Mouse (Mus musculus) retina, embryonic 14.5 days (tissue): ENCODE data around the gene Nck2.

ENCODE experiments used
- DNase-seq: peaks from one replicate; pipeline ENCODE4 v3.0.0-alpha.2; 2015; ENCODE audit warnings: low spot score

Gene Nck2

DNA sequence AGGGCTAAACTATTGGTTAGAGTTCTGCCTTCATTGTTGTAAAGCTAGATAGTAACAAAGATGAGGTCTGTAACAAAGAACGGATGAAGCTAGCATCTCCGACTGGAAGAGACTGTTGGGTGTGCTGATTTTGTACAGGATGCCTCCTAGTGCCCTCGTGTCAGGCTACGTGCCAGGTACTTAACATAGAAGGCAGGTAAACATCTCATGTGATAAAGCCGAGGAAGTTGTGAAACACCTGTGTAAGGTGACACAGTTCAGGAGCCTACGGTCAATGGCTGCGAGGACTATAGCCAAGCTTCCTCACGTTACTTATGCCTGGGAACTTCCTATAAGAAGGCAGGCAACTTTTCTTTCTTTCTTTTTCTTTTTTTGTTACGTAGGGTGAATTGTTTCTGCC, at the start of gene Nck2:
Gene Nck2 (plus strand): TSS at position 49 of the 400 bp plus-strand sequence.
- no peak for DNase-seq

- DNase-seq = no peak
Observed at GRCm38 (mm10) chr1:43395040-43395439, 49.3 kb upstream of the Nck2 start.

DNA sequence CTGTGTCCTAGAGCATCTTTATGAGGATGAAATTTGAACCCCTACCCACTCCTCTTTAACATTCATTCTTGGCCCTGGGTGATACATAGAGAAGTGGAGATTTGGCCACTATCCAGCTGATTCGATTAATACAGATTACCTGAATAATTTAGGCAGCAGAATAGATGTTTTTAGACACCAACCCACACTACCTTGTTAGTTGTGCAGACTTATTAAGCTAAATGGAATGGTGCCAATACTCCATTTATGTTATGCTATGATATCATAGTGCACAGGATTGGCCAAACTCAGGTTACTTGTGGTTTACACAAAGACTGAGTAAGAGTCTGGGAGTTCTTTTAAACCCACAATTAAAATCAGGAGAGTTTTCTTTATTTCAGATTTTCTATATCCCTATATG, 48.6 kb upstream of the Nck2 start:
- no peak for DNase-seq

- no peak for DNase-seq
Observed at GRCm38 (mm10) chr1:43396522-43396921, 47.9 kb upstream of the Nck2 start.

GRCm38 (mm10) chr1:43397096-43397495, 47.3 kb upstream of the Nck2 start:
- DNase-seq = no peak

DNA sequence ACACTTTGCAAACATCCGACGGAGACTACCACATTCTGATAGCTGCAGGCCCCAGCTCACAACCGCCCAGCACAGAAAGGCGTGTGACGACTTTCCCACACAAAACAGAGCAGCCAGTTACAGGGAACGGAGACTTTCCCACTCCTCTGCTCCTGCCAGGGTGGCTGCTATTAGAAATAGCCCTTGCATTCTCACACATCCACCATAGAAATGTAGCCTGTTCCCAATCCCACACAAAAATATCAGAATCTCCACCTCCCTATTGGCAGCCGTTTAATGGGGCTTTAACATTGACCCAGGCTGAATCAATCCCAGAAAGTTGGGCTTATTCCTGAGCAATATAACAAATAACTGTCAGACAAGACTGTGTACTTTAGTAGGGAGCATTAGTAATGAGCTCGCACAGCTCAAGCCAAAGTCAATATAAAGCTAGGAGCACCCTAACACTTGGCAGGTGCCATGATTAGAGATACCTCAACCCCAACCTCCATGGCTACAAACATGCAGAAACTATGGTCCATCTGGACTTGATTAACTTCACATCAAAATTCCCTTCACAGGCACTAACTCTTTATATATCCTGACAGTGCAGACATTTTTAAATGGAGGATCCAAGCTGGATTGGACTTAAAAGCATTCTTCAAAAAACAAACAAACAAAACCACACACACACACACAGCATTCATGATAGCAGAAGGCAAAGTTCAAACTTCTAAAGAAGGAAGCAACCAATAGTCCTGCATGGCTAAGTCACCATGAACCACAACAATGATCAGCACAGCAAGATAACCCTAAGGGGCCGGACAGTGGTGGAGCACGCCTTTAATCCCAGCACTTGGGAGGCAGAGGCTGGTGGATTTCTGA, 45.4 kb upstream of the Nck2 start:
- no peak for DNase-seq

DNA sequence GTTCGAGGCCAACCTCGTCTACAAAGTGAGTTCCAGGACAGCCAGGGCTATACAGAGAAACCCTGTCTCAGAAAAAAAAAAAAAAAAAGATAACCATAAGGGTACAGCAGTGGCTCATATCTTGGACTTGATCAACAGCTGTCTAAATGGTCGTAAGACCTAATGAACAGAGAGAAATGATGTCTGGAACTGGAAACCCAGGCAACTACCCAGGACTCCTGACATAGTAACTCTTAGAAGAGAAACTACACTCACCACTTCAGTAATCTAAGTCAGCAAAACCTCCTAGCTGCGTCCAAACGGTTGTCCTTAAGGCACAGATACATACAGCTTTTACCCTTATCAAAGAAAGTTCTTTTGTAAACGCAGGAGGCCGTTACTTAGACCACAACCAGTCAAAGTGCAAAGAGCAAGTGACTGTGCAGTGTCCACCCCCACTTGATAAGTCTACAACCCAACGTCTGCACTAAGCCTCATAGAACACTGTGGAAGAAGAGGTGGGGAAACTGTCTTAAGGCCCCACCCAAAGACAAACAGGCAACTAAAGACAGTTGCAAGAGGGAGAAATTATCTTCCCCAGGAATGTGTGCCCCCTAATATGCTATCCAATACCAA, 44.7 kb upstream of the Nck2 start:
- DNase-seq = no peak

- no peak for DNase-seq
Observed at GRCm38 (mm10) chr1:43400655-43401054, 43.7 kb upstream of the Nck2 start.

DNA sequence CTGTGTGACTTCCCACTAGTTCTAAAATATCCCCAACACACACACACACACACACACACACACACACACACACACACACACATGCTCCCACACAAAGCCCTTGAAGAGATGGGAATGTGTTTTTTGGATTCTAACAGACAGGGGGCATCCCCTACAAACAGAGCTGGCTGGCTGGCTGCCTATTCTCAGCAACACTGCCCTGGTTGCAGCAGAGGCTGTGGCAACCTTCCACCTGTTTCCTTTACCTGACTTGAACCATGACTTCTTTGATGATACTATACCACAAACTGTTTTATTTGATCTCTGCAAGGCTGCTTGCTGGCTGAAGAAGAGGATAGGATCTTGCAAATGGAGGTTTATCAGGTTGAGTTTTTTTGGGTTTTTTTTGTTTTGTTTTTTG, 41.0 kb upstream of the Nck2 start:
- DNase-seq = no peak

DNA sequence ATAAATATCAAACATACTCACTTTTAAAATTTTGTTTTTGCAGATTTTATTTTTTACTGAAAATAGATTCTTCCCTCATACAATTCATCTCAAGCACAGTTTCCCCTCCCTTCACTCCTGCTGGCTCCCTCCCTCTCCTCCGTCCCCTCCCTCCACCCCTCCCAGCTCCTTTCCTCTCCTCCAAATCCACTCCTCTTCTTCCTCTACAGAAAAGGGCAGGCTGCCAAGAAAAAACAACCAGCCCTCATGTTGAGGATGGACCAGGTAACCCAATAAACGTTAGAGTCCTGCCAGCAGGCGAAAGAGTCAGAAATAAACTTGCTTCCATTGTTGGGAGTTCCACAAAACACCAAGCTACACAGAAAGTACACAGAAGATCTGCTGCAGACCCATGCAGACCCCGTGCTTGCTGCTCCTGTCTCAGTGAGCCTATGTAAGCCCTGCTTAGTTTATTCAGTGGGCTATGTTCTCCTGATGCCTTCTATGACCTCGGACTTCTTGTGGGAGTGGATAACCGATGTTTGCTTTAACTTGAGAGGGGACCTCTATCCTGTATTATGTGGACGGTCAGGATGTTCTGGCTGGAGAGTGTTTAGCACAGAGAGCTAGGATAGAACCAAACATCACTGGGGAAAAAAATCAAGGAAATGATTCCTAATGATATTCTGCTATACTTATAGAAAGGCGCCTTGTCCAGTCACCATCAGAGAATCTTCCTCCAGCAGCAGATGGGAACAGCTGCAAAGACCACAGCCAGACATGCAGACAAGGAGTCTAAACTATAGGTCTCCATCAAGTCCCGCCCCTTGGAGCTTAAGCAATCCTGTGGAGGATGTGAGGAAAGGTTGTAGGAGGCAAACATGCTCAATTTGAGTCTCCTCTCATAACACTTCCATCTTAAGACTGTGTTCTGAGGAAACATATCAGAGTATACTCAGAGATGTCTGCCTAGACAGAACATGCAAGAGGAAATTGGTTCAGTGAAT, 39.4 kb upstream of the Nck2 start:
- DNase-seq = no peak

DNA sequence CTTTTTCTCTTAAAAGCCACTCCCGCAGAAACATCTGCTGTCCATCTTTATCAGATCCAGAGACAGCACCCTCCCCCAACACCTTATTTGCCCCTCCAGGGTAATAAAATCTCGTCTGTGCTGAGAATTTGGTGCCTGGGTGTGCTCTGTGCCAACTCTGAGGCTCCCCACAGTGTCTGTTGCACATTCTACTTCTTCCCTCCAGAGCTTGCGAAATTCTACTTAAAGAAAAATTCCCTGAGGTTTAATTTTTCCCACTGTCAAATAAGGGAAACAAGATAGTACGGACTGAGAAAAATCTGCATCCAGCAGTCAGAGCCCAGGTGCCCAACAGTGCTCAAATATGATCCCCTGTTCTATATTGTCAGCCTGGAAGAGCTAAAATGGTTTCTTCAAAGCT, 35.4 kb upstream of the Nck2 start:
- no peak for DNase-seq

DNA sequence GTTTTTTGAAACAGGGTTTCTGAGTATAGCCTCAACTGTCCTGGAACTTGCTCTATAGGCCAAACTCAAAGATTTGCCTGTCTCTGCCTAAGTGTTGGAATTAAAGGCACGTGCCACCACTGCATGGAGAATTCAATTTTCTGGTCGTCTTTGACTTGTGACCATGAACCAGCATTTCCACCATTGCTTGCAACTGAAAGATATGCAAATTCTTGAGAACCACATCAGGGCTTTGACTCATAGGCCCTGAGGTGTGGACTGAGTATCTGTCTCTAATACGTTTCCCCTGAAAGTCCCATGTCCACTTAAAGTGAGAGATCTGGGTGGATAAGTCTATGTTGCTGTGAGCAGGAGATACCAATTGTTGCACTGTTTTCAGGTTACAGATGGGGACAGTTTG, 31.6 kb upstream of the Nck2 start:
- DNase-seq = no peak

GRCm38 (mm10) chr1:43413298-43413697, 31.1 kb upstream of the Nck2 start:
- no peak for DNase-seq

DNA sequence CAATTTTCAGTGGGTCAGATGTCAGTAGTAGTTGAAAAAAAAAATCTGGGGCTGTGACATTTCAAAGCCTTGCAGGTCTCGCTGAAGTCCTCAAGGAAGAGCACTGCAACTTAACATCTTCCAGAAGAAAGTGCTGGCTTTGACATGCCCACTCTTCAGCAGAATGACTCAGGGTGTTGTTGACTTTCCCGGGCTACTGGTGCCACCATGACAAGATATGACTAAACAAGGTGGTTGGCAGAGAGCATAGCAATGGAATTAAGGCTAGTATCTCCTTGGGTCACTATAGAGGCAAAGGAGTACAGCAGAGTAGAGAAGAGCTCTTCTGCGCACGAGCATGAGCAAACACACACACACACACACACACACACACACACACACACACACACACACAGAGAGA, 30.6 kb upstream of the Nck2 start:
- DNase-seq = no peak

DNA sequence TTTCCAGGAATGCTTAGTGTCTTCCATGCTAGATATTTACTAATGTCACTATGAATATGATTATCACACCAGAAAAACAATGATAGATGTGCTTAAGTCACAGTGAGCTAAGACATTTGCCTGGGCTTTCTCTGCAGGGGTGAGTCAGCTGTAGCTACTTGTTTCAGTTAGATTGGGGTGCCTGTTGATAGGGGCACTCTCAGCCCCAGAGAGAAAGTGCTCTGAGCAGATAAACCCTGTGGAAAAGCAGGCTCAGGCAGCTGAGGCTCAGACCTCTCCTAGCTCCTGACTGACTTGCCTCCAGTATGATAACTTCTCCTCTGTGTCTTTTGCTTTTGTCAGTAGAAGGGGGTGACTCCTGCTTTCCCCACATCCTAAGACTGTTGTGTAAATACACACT, 30.2 kb upstream of the Nck2 start:
- DNase-seq = no peak

DNA sequence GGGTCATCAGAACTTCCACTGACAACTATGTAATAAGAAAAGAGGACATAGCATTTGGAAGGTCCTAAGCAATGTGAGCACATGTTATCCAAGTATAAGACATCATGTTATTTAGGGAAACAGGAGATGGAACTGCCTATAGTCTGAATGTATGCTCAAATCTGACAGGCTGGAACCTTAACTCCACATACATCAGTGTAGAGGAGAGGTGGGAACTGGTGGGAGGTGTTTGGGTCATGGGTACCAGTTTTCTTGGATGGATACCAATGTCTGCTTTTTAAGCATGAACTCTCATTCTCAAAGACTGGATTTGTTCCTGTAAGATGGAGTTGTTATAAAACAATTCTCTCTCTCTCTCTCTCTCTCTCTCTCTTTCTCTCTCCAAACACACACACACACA, 29.4 kb upstream of the Nck2 start:
- DNase-seq = no peak

DNA sequence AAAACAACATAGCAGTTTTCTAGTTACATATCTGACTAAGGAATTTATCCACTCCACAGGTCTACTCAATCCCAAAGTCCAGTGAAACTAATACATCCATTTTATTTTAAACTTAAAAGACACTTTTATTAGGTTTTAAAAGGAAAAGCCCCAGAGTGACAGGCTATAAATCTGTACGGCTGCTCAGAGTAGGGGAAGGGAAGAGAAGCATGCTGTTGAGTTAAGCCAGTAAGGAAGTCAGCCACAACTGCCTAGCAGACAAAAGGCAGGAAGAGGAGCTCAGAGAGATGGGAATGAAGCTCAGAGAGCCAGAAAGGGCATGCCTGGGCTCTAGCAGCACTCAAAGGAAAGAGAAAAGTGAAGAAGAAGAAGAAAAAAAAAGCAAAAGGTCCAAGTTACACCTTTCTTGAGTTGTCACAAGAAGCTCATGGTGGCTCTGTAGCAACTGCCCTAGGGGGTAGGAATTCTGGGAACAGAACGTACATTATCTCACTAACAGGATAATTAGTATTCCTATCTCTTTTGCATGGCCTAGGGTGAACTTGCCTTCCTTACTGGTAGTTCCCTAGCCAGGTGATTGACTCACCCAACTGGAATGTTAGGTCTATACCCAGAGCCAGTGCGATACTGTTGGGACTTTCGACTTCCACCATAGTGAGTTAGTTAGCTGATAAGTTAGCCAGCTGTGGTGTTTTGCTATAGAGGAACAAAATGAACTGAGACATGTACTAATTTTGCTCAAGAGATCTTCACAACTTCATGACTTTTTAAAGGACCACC, 21.2 kb upstream of the Nck2 start:
- no peak for DNase-seq

GRCm38 (mm10) chr1:43426526-43426925, 17.9 kb upstream of the Nck2 start:
- no peak for DNase-seq

DNA sequence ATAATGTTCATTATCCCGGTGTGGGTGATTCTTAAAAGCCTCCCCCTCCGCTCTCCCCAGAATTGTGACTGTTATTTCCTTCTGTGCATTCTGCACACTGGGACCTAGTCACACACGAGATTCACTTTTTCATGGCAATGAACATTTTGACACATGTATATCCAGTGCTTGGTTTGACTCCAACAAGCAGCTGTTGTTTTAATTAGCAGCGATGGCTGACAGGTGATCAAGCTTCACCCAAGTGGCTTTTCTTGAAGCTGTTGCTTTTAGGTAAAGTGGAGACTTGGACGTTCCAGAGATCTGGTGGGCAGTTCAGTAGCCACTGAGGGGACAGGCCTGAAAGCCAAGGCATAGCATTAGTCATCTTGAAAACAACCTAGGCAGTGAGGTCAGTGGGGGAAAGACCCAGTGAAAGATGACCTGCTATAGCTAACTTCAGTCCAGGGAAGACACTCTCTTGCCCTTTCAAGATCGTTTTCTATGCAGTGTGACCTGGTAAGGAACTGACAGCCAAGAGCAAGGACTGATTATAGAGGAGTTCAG, 17.3 kb upstream of the Nck2 start:
- DNase-seq = no peak

DNA sequence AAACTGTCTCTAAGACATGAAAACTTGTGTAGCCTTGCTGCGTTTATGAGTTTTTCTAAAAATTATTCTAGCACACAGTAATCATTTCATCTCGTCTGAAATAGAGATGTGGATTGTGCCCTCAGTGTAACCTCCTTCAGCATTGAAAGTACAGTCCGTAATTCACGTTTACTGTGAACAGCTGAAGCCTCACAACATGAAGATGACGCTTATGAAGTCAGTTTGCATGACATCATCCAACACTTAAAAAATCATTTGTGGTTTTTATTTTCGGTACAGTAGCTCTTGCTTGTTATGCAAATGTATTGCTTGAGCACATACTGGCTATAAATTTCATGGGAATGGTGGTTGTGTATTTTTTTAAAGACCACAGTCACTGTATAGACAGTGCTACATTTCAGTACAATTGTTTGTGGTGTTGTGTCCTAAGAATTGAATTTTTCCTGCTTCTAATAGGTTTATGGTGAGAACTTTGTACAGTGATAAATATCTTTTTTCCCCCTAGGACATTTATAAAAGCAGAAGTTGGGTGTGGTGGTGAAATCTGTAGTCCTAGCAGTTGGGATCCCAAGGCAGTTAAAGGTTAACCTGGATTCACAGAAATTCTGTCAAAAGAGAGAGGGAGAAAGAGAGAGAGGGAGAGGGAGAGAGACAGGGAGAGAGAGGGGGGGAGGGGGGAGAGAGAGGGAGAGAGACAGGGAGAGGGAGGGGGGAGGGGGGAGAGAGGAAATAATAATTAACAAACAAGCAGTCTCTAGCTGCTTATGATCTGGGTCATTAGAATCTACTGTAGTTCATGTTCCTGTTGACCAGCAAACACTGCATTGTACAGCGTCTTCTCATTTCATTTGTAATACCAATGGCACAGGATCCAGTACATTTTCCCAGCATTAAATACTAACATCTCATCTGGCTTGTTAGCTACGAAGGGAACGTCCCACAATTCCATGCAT, 14.2 kb upstream of the Nck2 start:
- no peak for DNase-seq
